Mouse (Mus musculus): ENCODE results near the gene Hdac7.

The Hdac7 gene

DNA sequence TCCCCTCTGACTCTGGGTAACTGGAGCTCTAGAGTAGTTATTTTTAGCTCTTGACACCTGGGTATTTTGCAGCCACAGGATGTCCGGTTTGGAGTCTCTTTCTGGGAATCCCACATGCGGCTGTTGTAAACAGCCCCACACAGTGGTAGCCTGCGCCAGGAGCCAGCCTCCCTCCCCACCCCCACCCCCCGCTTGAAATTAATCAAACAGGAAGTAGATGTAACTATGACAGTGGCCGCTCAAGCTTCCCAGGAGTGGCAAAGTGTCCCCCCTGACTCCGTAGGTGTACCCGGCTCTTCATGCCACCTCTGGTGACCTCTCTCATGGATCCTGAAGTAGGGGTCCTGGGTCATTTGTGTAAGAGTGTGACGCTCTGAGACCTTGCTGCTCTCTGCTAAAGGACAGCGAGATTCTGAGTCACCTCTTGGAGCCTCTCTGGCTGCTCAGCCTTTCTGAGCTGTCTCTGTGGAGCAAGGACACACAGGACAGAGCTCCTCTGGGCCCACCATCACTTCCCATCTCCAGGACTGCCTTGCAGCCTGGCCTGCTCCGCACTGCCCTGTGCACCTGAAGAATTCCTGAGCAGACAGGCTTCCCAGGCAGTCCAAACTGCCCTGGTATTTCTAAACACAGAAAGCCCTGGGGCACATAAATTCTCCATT lies 22.9 kb downstream of the Hdac7 start:
- ATAC-seq (ENCODE audit: insufficient number of reproducible peaks, low FRiP score, low TSS enrichment): no peak

GRCm38 (mm10) chr15:97819937-97820336 lies 24.4 kb downstream of the Hdac7 start:
- ATAC-seq (ENCODE audit: insufficient number of reproducible peaks, low FRiP score, low TSS enrichment): no peak

- no peak for ATAC-seq (ENCODE audit: insufficient number of reproducible peaks, low FRiP score, low TSS enrichment)
Observed at GRCm38 (mm10) chr15:97816199-97816994, 27.9 kb downstream of the Hdac7 start.

DNA sequence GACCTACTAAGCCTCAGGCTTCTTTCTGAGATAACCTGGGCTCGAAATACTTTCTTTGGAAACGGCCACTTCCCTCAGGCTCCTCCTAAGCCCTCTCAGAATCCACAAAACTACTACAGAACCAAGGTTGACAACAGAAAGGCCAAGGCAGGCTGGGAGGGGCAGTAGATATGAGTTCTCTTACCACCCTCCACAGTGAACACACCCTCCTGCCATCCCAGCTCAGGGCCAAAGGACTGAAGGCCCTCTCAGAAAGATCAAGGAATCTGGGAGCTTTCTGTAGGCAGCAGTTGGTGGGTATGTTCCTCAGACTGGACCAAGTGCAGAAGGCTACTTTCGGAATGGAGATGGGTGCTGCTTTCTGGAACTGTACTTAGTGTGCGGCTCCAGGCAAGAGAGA lies 29.0 kb downstream of the Hdac7 start:
- ATAC-seq (ENCODE audit: insufficient number of reproducible peaks, low FRiP score, low TSS enrichment): no peak

DNA sequence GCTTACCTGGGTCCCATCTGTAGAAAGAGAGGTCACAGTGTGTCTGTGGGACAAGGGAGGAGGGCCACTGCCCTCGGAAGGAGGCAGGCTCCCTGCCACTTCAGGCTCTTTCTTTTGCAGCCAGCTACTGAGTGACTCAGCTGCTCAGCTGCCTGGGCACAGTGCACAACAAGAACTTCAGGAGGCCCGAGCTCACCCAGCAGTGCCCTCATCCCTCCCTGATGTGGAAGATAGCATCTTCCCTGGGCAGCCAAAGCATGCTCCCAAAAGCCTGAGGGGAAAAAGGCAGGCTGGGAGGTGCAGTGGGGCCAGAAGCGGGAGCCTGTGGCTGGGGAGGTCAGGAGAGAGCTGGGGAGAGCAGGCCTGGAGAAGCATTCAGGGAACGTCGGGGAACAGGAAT lies 29.6 kb downstream of the Hdac7 start:
- ATAC-seq (ENCODE audit: insufficient number of reproducible peaks, low FRiP score, low TSS enrichment): no peak

DNA sequence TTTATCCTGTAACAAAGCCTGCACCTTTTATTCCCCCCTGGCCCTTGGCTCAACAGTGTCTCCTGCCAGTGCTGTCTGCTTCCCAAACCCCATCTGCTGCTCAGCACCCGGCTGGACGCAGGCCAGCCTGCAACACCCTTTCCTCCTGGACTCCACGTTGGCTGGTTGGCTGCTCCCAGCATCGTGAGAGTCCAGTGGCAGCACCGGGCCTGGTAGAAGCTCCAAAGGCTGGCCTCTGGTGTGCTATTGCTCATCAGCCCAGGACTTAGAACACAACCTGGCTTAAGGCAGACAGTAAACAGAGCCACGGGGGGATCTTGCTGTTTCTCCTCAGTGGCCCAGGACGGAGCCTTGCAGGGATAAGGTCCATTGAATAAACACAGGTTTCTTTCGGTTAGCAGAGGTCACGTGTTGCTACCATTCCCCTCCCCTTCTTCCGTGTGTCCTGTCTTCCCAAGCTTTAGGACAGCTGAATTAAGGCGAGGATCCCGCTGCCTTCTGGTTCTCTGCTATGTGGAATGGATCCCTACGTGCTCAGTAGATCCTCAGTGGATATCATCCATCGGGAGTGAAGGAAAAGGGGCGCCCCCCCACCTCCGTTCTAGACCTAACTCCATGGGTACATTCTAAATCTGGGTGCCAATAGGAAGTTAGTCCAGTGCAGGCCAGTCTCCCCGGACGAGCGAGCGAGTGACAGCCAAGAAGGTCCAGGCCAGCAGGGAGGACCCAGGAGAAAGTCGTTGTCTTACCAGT lies 30.7 kb downstream of the Hdac7 start:
- peak; percentile 51 for ATAC-seq (ENCODE audit: insufficient number of reproducible peaks, low FRiP score, low TSS enrichment)

DNA sequence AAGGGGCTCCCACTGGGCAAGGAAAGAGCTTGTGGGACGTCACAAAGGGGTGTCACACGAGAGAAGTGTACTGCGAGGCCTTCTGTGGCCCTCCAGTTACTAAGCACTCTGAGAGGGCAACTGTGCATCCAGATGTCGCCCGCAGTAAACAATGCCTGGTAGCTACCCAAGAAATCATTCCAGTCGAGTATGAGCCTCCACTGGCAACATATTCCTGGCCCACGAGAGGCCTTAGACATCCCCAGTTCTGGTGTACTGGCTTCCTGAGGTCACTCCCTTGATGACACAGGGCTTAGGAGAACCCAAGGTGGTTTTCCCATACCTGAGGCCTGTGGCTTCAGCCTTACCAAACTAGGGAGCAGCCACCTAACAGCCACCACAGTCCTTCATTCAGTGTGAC lies 31.4 kb downstream of the Hdac7 start:
- no peak for ATAC-seq (ENCODE audit: insufficient number of reproducible peaks, low FRiP score, low TSS enrichment)

GRCm38 (mm10) chr15:97812126-97812525 lies 32.2 kb downstream of the Hdac7 start:
- ATAC-seq (ENCODE audit: insufficient number of reproducible peaks, low FRiP score, low TSS enrichment): peak; percentile 83

GRCm38 (mm10) chr15:97811307-97811706 lies 33.0 kb downstream of the Hdac7 start:
- ATAC-seq (ENCODE audit: insufficient number of reproducible peaks, low FRiP score, low TSS enrichment): no peak

- ATAC-seq (ENCODE audit: insufficient number of reproducible peaks, low FRiP score, low TSS enrichment): no peak
Observed at GRCm38 (mm10) chr15:97810399-97810798, 33.9 kb downstream of the Hdac7 start.

DNA sequence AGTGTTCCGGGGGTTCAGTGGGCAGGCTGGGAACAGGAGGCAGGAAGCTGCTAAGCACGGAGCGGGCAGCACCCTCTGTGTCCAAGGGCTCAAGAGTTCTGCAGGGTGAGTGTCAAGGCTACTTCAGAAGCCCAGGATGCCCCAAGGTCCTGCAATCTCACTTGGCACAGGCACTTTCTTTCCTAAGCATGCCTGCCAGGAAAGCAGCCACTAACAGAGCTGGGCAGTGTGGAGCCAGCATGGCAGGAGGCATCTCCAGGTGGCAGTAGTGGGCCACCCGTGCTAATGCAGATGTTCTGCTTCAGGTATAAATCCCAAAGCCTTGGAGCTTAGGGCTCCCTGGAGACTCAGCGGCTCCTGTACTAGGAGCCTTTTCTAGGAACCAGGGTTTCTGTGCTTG lies 34.4 kb downstream of the Hdac7 start:
- no peak for ATAC-seq (ENCODE audit: insufficient number of reproducible peaks, low FRiP score, low TSS enrichment)

- ATAC-seq (ENCODE audit: insufficient number of reproducible peaks, low FRiP score, low TSS enrichment): no peak
Observed at GRCm38 (mm10) chr15:97809206-97809605, 35.1 kb downstream of the Hdac7 start.

DNA sequence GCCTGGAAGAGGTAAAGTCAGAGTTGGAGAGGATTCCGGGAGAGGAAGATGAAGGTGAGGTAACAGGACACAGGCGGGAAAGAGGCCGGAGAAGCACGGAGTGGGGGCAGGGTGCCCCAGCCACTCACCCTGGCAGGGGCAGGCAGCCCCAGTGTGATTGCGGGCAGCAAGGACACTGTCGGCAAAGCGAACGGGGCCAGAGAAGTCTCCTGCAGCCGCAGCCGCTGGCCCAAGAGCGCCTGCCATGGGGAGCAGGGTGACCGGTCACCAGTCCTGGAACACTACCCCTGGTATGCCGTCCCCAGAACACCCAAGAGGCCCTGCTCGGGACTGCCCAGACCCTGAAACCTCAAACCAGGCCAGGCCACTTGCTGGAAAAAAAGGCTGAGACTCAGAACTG lies 35.8 kb downstream of the Hdac7 start:
- ATAC-seq (ENCODE audit: insufficient number of reproducible peaks, low FRiP score, low TSS enrichment): no peak

- no peak for ATAC-seq (ENCODE audit: insufficient number of reproducible peaks, low FRiP score, low TSS enrichment)
Observed at GRCm38 (mm10) chr15:97807867-97808266, 36.4 kb downstream of the Hdac7 start.

DNA sequence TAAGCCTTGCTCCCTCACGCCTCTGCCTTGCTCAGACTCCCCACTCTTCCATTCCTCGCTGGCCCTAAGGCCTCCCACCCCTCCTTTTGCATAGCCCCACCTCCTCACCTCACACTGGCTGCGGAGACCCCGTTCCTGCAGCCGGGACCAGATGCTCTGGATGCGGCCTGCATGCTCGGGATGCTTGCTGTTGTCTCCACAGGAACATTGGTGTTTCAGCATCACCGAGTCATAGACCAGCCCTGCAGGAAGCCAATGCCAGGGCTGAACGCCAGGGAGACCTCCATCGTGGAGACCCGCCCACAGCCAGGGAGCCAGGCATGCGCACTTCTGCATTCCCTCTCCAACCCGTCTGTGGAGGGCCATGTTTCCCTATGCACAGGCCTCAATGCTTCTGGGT lies 41.7 kb downstream of the Hdac7 start:
- ATAC-seq (ENCODE audit: insufficient number of reproducible peaks, low FRiP score, low TSS enrichment): no peak

GRCm38 (mm10) chr15:97801811-97802210 lies 42.5 kb downstream of the Hdac7 start:
- ATAC-seq (ENCODE audit: insufficient number of reproducible peaks, low FRiP score, low TSS enrichment): no peak

GRCm38 (mm10) chr15:97800853-97801252 lies 43.4 kb downstream of the Hdac7 start:
- no peak for ATAC-seq (ENCODE audit: insufficient number of reproducible peaks, low FRiP score, low TSS enrichment)

DNA sequence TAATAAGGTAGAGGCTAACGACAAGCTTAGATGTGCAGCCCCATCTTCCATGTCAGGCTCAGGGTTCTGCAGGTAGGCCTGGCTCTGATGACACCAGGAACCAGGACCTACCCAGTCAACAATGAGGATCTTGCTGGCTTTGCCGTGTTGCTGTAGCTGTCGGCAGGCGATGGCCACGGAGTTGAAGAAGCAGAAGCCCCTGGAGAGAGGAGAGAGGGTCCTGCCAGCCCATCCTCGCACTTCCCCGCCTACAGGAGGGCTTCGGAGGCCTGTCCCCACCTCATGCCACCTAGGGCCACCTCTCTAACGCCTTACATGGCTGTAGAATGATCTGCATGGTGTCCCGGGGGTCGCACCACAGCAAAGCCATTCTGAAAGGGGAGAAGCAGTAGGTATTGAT lies 44.9 kb downstream of the Hdac7 start:
- ATAC-seq (ENCODE audit: insufficient number of reproducible peaks, low FRiP score, low TSS enrichment): no peak

DNA sequence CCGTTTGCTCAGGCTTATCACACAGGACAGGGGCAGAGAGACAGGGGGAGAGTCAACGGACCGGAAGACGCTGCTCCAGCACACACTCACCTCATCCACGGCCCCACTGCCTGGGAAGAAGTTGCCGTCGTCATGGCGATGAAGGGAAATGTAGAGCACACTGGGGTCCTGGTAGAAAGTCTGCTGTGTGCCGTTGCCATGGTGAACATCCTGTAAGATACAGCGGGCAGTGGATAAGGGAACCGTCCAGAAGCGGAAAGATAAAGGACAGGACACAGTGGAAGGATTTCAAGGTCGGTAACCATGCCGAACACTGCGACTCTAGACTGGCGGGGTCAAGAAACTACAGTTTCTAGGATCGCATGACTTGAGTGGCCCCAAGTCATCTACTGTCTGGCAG lies 46.2 kb downstream of the Hdac7 start:
- no peak for ATAC-seq (ENCODE audit: insufficient number of reproducible peaks, low FRiP score, low TSS enrichment)

GRCm38 (mm10) chr15:97796674-97797310 lies 47.5 kb downstream of the Hdac7 start:
- ATAC-seq (ENCODE audit: insufficient number of reproducible peaks, low FRiP score, low TSS enrichment): no peak
